Mouse (Mus musculus) liver, embryonic 14.5 days (tissue): Measurements from ENCODE around the gene Txnip. TPM values are rescaled to one million over a fixed set of nuclear protein-coding genes. Genes with fewer than 3 reads are reported as not detected.
A peak's percentile ranks its signal among the peaks of the same experiment; 100 is the strongest.

ENCODE experiments used
- ATAC-seq: fragments of 200-750 bp; cut with Nextera tagmentation; 2 replicates; pipeline ENCODE4 v1.8.0; 2017; ENCODE audit warnings: moderate number of reproducible peaks, mild to moderate bottlenecking, moderate library complexity; ENCODE audit not compliant: insufficient read depth
- DNase-seq, 3 experiments: peaks; one replicate each; pipeline ENCODE4 v3.0.0-alpha.2; 2012 to 2013; ENCODE audit warnings: low read depth in 3 of 3, low spot score in 3 of 3
- H3K27ac ChIP-seq: fragments of 300-500 bp; sonication (generic); 2 replicates; pipeline ENCODE4 v1.5.1; 2014; ENCODE audit warnings: moderate library complexity, mild to moderate bottlenecking, control low read depth, inconsistent platforms
- H3K27me3 ChIP-seq: fragments of 300-500 bp; sonication (generic); 2 replicates; pipeline ENCODE4 v1.6.1; 2014; ENCODE audit warnings: mild to moderate bottlenecking, low read length, moderate library complexity; ENCODE audit not compliant: control insufficient read depth, insufficient read depth
- H3K36me3 ChIP-seq: fragments of 300-500 bp; sonication (generic); replicated peaks from 2 replicates; pipeline ENCODE4 v1.6.1; 2014; ENCODE audit warnings: low read depth; ENCODE audit not compliant: control insufficient read depth, insufficient read depth
- H3K4me1 ChIP-seq, 2 experiments: fragments of 200-500 bp in 1 of 2; fragments of 300-500 bp in 1 of 2; sonication (generic) in 1 of 2; replicated peaks; 2 replicates each; pipeline ENCODE4 v1.6.1; 2012 to 2014; ENCODE audit warnings: antibody characterized with exemption in 1 of 2, inconsistent platforms in 1 of 2, low read length in 1 of 2; ENCODE audit not compliant: control insufficient read depth in 2 of 2, insufficient read depth in 2 of 2
- H3K4me2 ChIP-seq: fragments of 300-500 bp; sonication (generic); 2 replicates; pipeline ENCODE4 v1.6.1; 2014; ENCODE audit warnings: low read depth, mild to moderate bottlenecking, control low read depth, moderate library complexity
- H3K4me3 ChIP-seq, 2 experiments: fragments of 200-500 bp in 1 of 2; fragments of 300-500 bp in 1 of 2; sonication (generic) in 1 of 2; 2 replicates each; pipeline ENCODE4 v1.5.1; 2012 to 2014; ENCODE audit warnings: low read depth in 2 of 2, low read length in 2 of 2, mild to moderate bottlenecking in 2 of 2, control low read depth in 1 of 2, inconsistent platforms in 1 of 2, moderate library complexity in 1 of 2; ENCODE audit not compliant: insufficient read depth in 1 of 2
- H3K9ac ChIP-seq: fragments of 300-500 bp; sonication (generic); replicated peaks from 2 replicates; pipeline ENCODE4 v1.6.1; 2014; ENCODE audit warnings: mild to moderate bottlenecking, control low read depth, moderate library complexity
- H3K9me3 ChIP-seq: fragments of 300-500 bp; sonication (generic); 2 replicates; pipeline ENCODE4 v1.6.1; 2016; ENCODE audit warnings: low read length, mixed read lengths; ENCODE audit not compliant: control insufficient read depth
- CTCF ChIP-seq: IDR thresholded peaks from 2 replicates; pipeline ENCODE4 v1.5.1; 2016; ENCODE audit warnings: antibody characterized with exemption, low read depth, control low read depth
- EP300 ChIP-seq: IDR thresholded peaks from 2 replicates; pipeline ENCODE4 v1.6.1; 2016; ENCODE audit warnings: antibody characterized with exemption, low read depth
- WGBS: fragments of 180-500 bp; shearing (Covaris S2); extraction: QIAGEN DNeasy Blood & Tissue Kit; methylation state at CpG from one replicate; pipeline ENCODE4 v1.1.7; 2014; ENCODE audit not compliant: insufficient replicate concordance; 5-methylcytosine and 5-hydroxymethylcytosine counted together
- polyA plus RNA-seq, 2 experiments: library from polyadenylated mRNA; depleted of rRNA in 1 of 2; stranded (reverse) in 1 of 2; unstranded in 1 of 2; fragments of >200 nt; fragmentation: Nextera tagmentation in 1 of 2; extraction: Ambion mirVana in 1 of 2; gene quantifications; 2 replicates each; pipeline versions ENCODE4 v1.2.1 to v1.2.3; 2012 to 2014

Txnip gene
- polyA plus RNA-seq, 2 experiments: 32.5 to 42.8 TPM

DNA sequence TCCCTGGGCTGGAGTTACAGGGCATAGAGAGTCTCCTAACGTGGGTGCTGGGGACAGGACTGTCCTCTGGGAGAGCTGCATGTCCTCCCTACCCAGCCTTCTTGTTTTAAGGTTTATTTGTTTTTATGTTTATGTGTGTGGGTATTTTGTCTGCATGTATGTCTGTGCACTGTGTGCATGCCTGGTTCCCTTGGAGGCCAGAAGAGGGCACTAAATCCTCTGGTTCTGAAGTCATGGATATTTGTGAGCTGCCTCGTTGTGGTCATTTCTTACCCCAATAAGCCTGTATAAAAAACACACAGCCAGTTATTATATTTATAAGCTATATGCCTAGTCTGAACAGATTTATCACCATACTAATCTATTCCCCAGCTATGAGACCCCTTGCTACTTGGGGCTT lies 23.5 kb upstream of the Txnip start:
- no peak overlapping the region for H3K9ac ChIP-seq
- no peaks in the 10 kb centered on the region for H3K36me3 ChIP-seq
- ATAC-seq: no peak
- H3K27me3 ChIP-seq: peaks cover 2% of the 10 kb centered on the region
- no peak for TF ChIP-seq EP300
- TF ChIP-seq CTCF: 0 out of 2 replicates have a peak, but pooled peaks have one; percentile 21
- no peak for DNase-seq
- H3K4me1 ChIP-seq: no peaks in the 10 kb centered on the region
- H3K4me2 ChIP-seq: no peak overlapping the region
- no peaks in the 10 kb centered on the region for H3K9me3 ChIP-seq
- 41% methylated on average over 2 of the region's 2 CpGs for WGBS
- no peak overlapping the region for H3K4me3 ChIP-seq
- H3K27ac ChIP-seq: no peak overlapping the region

DNA sequence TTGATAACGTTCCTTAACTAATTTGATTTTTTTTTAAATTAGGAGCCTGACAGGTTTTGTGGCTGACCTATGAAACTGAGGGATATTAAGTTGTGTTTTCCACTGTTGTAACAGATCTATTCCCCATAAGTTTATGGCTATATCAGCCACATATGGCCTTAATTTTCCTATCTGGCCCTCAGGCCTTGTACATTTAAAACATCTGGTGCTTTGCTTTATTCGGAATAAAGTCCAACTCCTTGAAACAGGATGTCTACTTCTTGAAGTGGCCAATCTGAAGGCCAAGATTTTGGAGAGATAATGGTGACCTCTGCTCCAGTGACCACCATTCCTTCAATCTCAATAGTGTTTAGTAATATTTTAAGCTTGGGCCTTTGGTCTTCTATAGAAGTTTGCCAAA lies 18.4 kb upstream of the Txnip start:
- Histone ChIP-seq H3K36me3 (no peaks in the 10 kb centered on the region), H3K4me3 (no peak overlapping the region), H3K27me3 (no peaks in the 10 kb centered on the region; the same call in 1 of the 2 replicates), H3K9ac (no peak overlapping the region), H3K4me2 (no peak overlapping the region), H3K4me1 (no peaks in the 10 kb centered on the region), H3K27ac (no peak overlapping the region), H3K9me3 (no peaks in the 10 kb centered on the region)
- no peak for TF ChIP-seq CTCF
- TF ChIP-seq EP300: no peak
- DNase-seq: no peak
- no peak for ATAC-seq
- WGBS: 60% methylated on average over 2 of the region's 2 CpGs

- 32% methylated on average over 6 of the region's 6 CpGs for WGBS
- Histone ChIP-seq H3K36me3 (no peaks in the 10 kb centered on the region), H3K4me1 (no peaks in the 10 kb centered on the region), H3K9ac (no peak overlapping the region), H3K4me3 (no peak overlapping the region), H3K4me2 (no peak overlapping the region), H3K27ac (no peak overlapping the region), H3K27me3 (no peaks in the 10 kb centered on the region; the same call in 1 of the 2 replicates), H3K9me3 (no peaks in the 10 kb centered on the region)
- DNase-seq (no peak), ATAC-seq (no peak)
- TF ChIP-seq CTCF (no peak), EP300 (no peak)
These were observed 17.0 kb upstream of the Txnip start for GRCm38 (mm10) chr3:96540740-96541139.

GRCm38 (mm10) chr3:96541328-96542078 lies 16.3 kb upstream of the Txnip start:
- Histone ChIP-seq H3K36me3 (no peaks in the 10 kb centered on the region), H3K4me3 (no peak overlapping the region), H3K4me1 (no peaks in the 10 kb centered on the region), H3K9me3 (no peaks in the 10 kb centered on the region), H3K9ac (no peak overlapping the region), H3K27me3 (no peaks in the 10 kb centered on the region; the same call in 1 of the 2 replicates), H3K4me2 (no peak overlapping the region), H3K27ac (no peak overlapping the region)
- 31% methylated on average over 14 of the region's 14 CpGs for WGBS
- peak; percentile 42 for TF ChIP-seq CTCF
- TF ChIP-seq EP300: no peak
- ATAC-seq (no peak), DNase-seq (no peak)

GRCm38 (mm10) chr3:96542554-96542953 lies 15.2 kb upstream of the Txnip start:
- H3K27ac ChIP-seq: no peak overlapping the region
- no peaks in the 10 kb centered on the region; a peak in 1 of 4 replicates for H3K4me1 ChIP-seq
- no peak overlapping the region for H3K9ac ChIP-seq
- no peak overlapping the region for H3K4me3 ChIP-seq
- 67% methylated on average over 8 of the region's 8 CpGs for WGBS
- no peak for TF ChIP-seq CTCF
- TF ChIP-seq EP300: no peak
- no peaks in the 10 kb centered on the region for H3K36me3 ChIP-seq
- no peaks in the 10 kb centered on the region; the same call in 1 of the 2 replicates for H3K27me3 ChIP-seq
- no peak overlapping the region for H3K4me2 ChIP-seq
- no peak for DNase-seq
- H3K9me3 ChIP-seq: no peaks in the 10 kb centered on the region
- ATAC-seq: no peak
